23 mouse cellular contexts compared by ENCODE assay signal in genomic region chr14:13948345-13948744, GRCm38 (mm10). TPM values are rescaled to one million over a fixed set of nuclear protein-coding genes. Genes with fewer than 3 reads are reported as not detected.
DNase-seq lines count a peak whose midpoint lies in the region; ATAC-seq and TF ChIP-seq lines count a peak whose summit lies in the region.
"Had no signal": no experiment of that assay in that cellular context is flagged by ENCODE, and none has a peak within 500 bp of the region (broad histone marks: within the 10 kb centered on the region; RNA-seq: fewer than 3 reads in every experiment).

No protein-coding gene starts in this region.

- DNase-seq in forebrain, embryonic 11.5 days (ENCODE audit: low spot score): no peak
- DNase-seq in midbrain, embryonic 10.5 days (ENCODE audit: low spot score): no peak
- DNase-seq in brain, embryonic 14.5 days (ENCODE audit: low read depth): peak; percentile 23
- DNase-seq: adrenal gland, postnatal 10 days; B cell, adult 2 months; cerebellum, adult 11-12 months; cerebellum, adult 9-10 months; cerebellum, postnatal 25 days; gastrocnemius, postnatal 10 days; heart, adult 18-20 months; heart, postnatal 10 days; heart, postnatal 4 days had no signal

- ATAC-seq in forebrain, embryonic 13.5 days: peak; percentile 54; the same call in 1 of the 2 replicates
- ATAC-seq in forebrain, embryonic 11.5 days (replicated peaks; ENCODE audit: low FRiP score): no peak
- ATAC-seq in hindbrain, embryonic 13.5 days (ENCODE audit: low FRiP score): no peak
- ATAC-seq in hindbrain, embryonic 16.5 days: no peak
- 0 out of 2 replicates have a peak, but pooled peaks have one; percentile 18 for ATAC-seq in midbrain, embryonic 15.5 days (replicated peaks)
- ATAC-seq: CD4-positive, CD25-positive, alpha-beta regulatory T cell, adult 4 months; intestine, embryonic 15.5 days had no signal

- TF ChIP-seq CTCF in brain, embryonic 14.5 days (IDR thresholded peaks at IDR 0.05; ENCODE audit: borderline replicate concordance, extremely low read depth, insufficient read depth, insufficient read length): no peak

- 90% methylated on average over 7 of the region's 7 CpGs for WGBS in forebrain, embryonic 13.5 days
- 89% methylated on average over 7 of the region's 7 CpGs for WGBS in forebrain, embryonic 11.5 days
- 92% methylated on average over 7 of the region's 7 CpGs for WGBS in hindbrain, embryonic 13.5 days
- WGBS in hindbrain, embryonic 16.5 days: 92% methylated on average over 7 of the region's 7 CpGs
- 86% methylated on average over 7 of the region's 7 CpGs for WGBS in midbrain, embryonic 15.5 days
- WGBS in midbrain, embryonic 10.5 days: 94% methylated on average over 7 of the region's 7 CpGs

- H3K4me2 ChIP-seq in forebrain, embryonic 13.5 days: no peak overlapping the region
- H3K4me2 ChIP-seq in forebrain, embryonic 11.5 days (ENCODE audit: low read depth, low read length, severe bottlenecking): no peak overlapping the region
- H3K4me2 ChIP-seq in hindbrain, embryonic 13.5 days: no peak overlapping the region
- no peak overlapping the region for H3K4me2 ChIP-seq in hindbrain, embryonic 16.5 days (ENCODE audit: low read length)
- H3K4me2 ChIP-seq in midbrain, embryonic 15.5 days: no peak overlapping the region
- H3K4me2 ChIP-seq: embryonic facial prominence, embryonic 12.5 days; intestine, embryonic 15.5 days had no signal

- H3K27me3 ChIP-seq in forebrain, embryonic 13.5 days: no peaks in the 10 kb centered on the region
- no peaks in the 10 kb centered on the region for H3K27me3 ChIP-seq in forebrain, embryonic 11.5 days (ENCODE audit: control insufficient read depth, insufficient read depth, low read length)
- H3K27me3 ChIP-seq in hindbrain, embryonic 13.5 days: no peaks in the 10 kb centered on the region
- no peaks in the 10 kb centered on the region for H3K27me3 ChIP-seq in hindbrain, embryonic 16.5 days (replicated peaks; ENCODE audit: control insufficient read depth, insufficient read depth, low read length)
- no peaks in the 10 kb centered on the region for H3K27me3 ChIP-seq in midbrain, embryonic 15.5 days (replicated peaks)
- no peaks in the 10 kb centered on the region for H3K27me3 ChIP-seq in midbrain, embryonic 10.5 days (ENCODE audit: low read depth, poor library complexity, severe bottlenecking)
- H3K27me3 ChIP-seq: embryonic facial prominence, embryonic 12.5 days; intestine, embryonic 15.5 days had no signal

- no peak overlapping the region for H3K4me3 ChIP-seq in forebrain, embryonic 13.5 days
- H3K4me3 ChIP-seq in forebrain, embryonic 11.5 days (ENCODE audit: low read depth, low read length): no peak overlapping the region
- no peak overlapping the region for H3K4me3 ChIP-seq in hindbrain, embryonic 13.5 days
- H3K4me3 ChIP-seq in hindbrain, embryonic 16.5 days (ENCODE audit: low read length): no peak overlapping the region
- H3K4me3 ChIP-seq in midbrain, embryonic 15.5 days: no peak overlapping the region
- H3K4me3 ChIP-seq in midbrain, embryonic 10.5 days: no peak overlapping the region
- H3K4me3 ChIP-seq: embryonic facial prominence, embryonic 12.5 days; heart, embryonic 10.5 days; intestine, embryonic 15.5 days had no signal

- peaks cover 56% of the 10 kb centered on the region for H3K36me3 ChIP-seq in forebrain, embryonic 13.5 days (ENCODE audit: poor library complexity, severe bottlenecking)
- peaks cover 6% of the 10 kb centered on the region; the same call in 1 of the 2 replicates for H3K36me3 ChIP-seq in forebrain, embryonic 11.5 days (ENCODE audit: control insufficient read depth, insufficient read depth, low read length)
- H3K36me3 ChIP-seq in hindbrain, embryonic 13.5 days: peaks cover 56% of the 10 kb centered on the region
- peaks cover 22% of the 10 kb centered on the region for H3K36me3 ChIP-seq in hindbrain, embryonic 16.5 days (ENCODE audit: control insufficient read depth, insufficient read depth, low read length)
- peaks cover 33% of the 10 kb centered on the region for H3K36me3 ChIP-seq in midbrain, embryonic 15.5 days (replicated peaks)
- peaks cover 67% of the 10 kb centered on the region for H3K36me3 ChIP-seq in midbrain, embryonic 10.5 days

- no peaks in the 10 kb centered on the region for H3K9me3 ChIP-seq in forebrain, embryonic 13.5 days (replicated peaks)
- H3K9me3 ChIP-seq in forebrain, embryonic 11.5 days (ENCODE audit: control insufficient read depth, low read length): no peaks in the 10 kb centered on the region
- no peaks in the 10 kb centered on the region for H3K9me3 ChIP-seq in hindbrain, embryonic 13.5 days
- H3K9me3 ChIP-seq in hindbrain, embryonic 16.5 days (ENCODE audit: control insufficient read depth, low read length): no peaks in the 10 kb centered on the region
- H3K9me3 ChIP-seq in midbrain, embryonic 15.5 days: no peaks in the 10 kb centered on the region
- no peaks in the 10 kb centered on the region for H3K9me3 ChIP-seq in midbrain, embryonic 10.5 days (replicated peaks)
- H3K9me3 ChIP-seq: embryonic facial prominence, embryonic 12.5 days; G1E; heart, embryonic 10.5 days; intestine, embryonic 15.5 days had no signal

- H3K27ac ChIP-seq in forebrain, embryonic 13.5 days: no peak overlapping the region
- no peak overlapping the region for H3K27ac ChIP-seq in forebrain, embryonic 11.5 days (ENCODE audit: low read depth, low read length)
- H3K27ac ChIP-seq in hindbrain, embryonic 13.5 days: peak overlapping the region; percentile 58
- H3K27ac ChIP-seq in hindbrain, embryonic 16.5 days (ENCODE audit: low read depth, low read length): no peak overlapping the region
- H3K27ac ChIP-seq in midbrain, embryonic 15.5 days: no peak overlapping the region
- H3K27ac ChIP-seq in midbrain, embryonic 10.5 days (replicated peaks): no peak overlapping the region
- H3K27ac ChIP-seq: embryonic facial prominence, embryonic 12.5 days; heart, embryonic 10.5 days; intestine, embryonic 15.5 days had no signal

- no peak for TF ChIP-seq POLR2A in brain, embryonic 14.5 days (IDR thresholded peaks at IDR 0.05; ENCODE audit: borderline replicate concordance, extremely low read depth, insufficient read depth, insufficient read length, poor library complexity, severe bottlenecking)

- H3K4me1 ChIP-seq in forebrain, embryonic 13.5 days: no peaks in the 10 kb centered on the region
- H3K4me1 ChIP-seq in forebrain, embryonic 11.5 days (replicated peaks; ENCODE audit: control insufficient read depth, insufficient read depth, low read length): no peaks in the 10 kb centered on the region
- H3K4me1 ChIP-seq in hindbrain, embryonic 13.5 days (replicated peaks): no peaks in the 10 kb centered on the region
- H3K4me1 ChIP-seq in hindbrain, embryonic 16.5 days (ENCODE audit: control insufficient read depth, insufficient read depth, low read depth, low read length): no peaks in the 10 kb centered on the region
- no peaks in the 10 kb centered on the region for H3K4me1 ChIP-seq in midbrain, embryonic 15.5 days
- no peaks in the 10 kb centered on the region for H3K4me1 ChIP-seq in midbrain, embryonic 10.5 days
- H3K4me1 ChIP-seq: embryonic facial prominence, embryonic 12.5 days; heart, embryonic 10.5 days; intestine, embryonic 15.5 days had no signal

- H3K9ac ChIP-seq in forebrain, embryonic 13.5 days: no peak overlapping the region
- H3K9ac ChIP-seq in forebrain, embryonic 11.5 days (ENCODE audit: low read length): no peak overlapping the region
- H3K9ac ChIP-seq in hindbrain, embryonic 13.5 days: no peak overlapping the region
- H3K9ac ChIP-seq in hindbrain, embryonic 16.5 days (ENCODE audit: low read depth, low read length): no peak overlapping the region
- H3K9ac ChIP-seq in midbrain, embryonic 15.5 days: no peak overlapping the region
- H3K9ac ChIP-seq: embryonic facial prominence, embryonic 12.5 days; intestine, embryonic 15.5 days had no signal

RNA-seq across cellular contexts. Expression of gene Atxn7, which starts 12.9 kb away (rescaled TPM):
- polyA plus RNA-seq in forebrain, embryonic 13.5 days (2015; fragmentation: Nextera tagmentation; extraction: Ambion mirVana): 4.2 and 5.9 TPM in 2 replicates
- 9.3 and 10.4 TPM in 2 replicates for polyA plus RNA-seq in forebrain, embryonic 11.5 days (2014; fragmentation: Nextera tagmentation; extraction: Ambion mirVana)
- 3.1 and 4.2 TPM in 2 replicates for polyA plus RNA-seq in hindbrain, embryonic 13.5 days (2015; fragmentation: Nextera tagmentation; extraction: Ambion mirVana)
- 3.1 and 3.3 TPM in 2 replicates for polyA plus RNA-seq in hindbrain, embryonic 16.5 days (2015; fragmentation: Nextera tagmentation; extraction: Ambion mirVana)
- polyA plus RNA-seq in midbrain, embryonic 15.5 days (2015; fragmentation: Nextera tagmentation; extraction: Ambion mirVana): 4.1 and 5.0 TPM in 2 replicates
- polyA plus RNA-seq in midbrain, embryonic 10.5 days (2016; fragmentation: Nextera tagmentation; extraction: Ambion mirVana): 3.5 and 3.6 TPM in 2 replicates
- polyA plus RNA-seq in brain, embryonic 14.5 days (2012; rRNA removed): 19.5 and 22.1 TPM in 2 replicates

RNA-seq across cellular contexts. Expression of gene Thoc7, which starts 13.3 kb away (rescaled TPM):
- 220 and 233 TPM in 2 replicates for polyA plus RNA-seq in forebrain, embryonic 13.5 days (2015; fragmentation: Nextera tagmentation; extraction: Ambion mirVana)
- 241 and 261 TPM in 2 replicates for polyA plus RNA-seq in forebrain, embryonic 11.5 days (2014; fragmentation: Nextera tagmentation; extraction: Ambion mirVana)
- 204 and 211 TPM in 2 replicates for polyA plus RNA-seq in hindbrain, embryonic 13.5 days (2015; fragmentation: Nextera tagmentation; extraction: Ambion mirVana)
- 158 and 160 TPM in 2 replicates for polyA plus RNA-seq in hindbrain, embryonic 16.5 days (2015; fragmentation: Nextera tagmentation; extraction: Ambion mirVana)
- 158 and 166 TPM in 2 replicates for polyA plus RNA-seq in midbrain, embryonic 15.5 days (2015; fragmentation: Nextera tagmentation; extraction: Ambion mirVana)
- polyA plus RNA-seq in midbrain, embryonic 10.5 days (2016; fragmentation: Nextera tagmentation; extraction: Ambion mirVana): 231 and 235 TPM in 2 replicates
- 101 and 108 TPM in 2 replicates for polyA plus RNA-seq in brain, embryonic 14.5 days (2012; rRNA removed)

RNA-seq across cellular contexts. Expression of gene Gm281, which starts 34.1 kb away (rescaled TPM):
- 0.08 TPM in 1 of 2 replicates, not detected in the other for polyA plus RNA-seq in forebrain, embryonic 13.5 days (2015; fragmentation: Nextera tagmentation; extraction: Ambion mirVana)
- polyA plus RNA-seq in forebrain, embryonic 11.5 days (2014; fragmentation: Nextera tagmentation; extraction: Ambion mirVana): not detected in 2 replicates
- not detected in 2 replicates for polyA plus RNA-seq in hindbrain, embryonic 13.5 days (2015; fragmentation: Nextera tagmentation; extraction: Ambion mirVana)
- polyA plus RNA-seq in hindbrain, embryonic 16.5 days (2015; fragmentation: Nextera tagmentation; extraction: Ambion mirVana): 0.05 TPM in 1 of 2 replicates, not detected in the other
- polyA plus RNA-seq in midbrain, embryonic 15.5 days (2015; fragmentation: Nextera tagmentation; extraction: Ambion mirVana): not detected in 2 replicates
- not detected in 2 replicates for polyA plus RNA-seq in midbrain, embryonic 10.5 days (2016; fragmentation: Nextera tagmentation; extraction: Ambion mirVana)
- polyA plus RNA-seq in brain, embryonic 14.5 days (2012; rRNA removed): not detected in 2 replicates
- polyA plus RNA-seq: CD4-positive, CD25-positive, alpha-beta regulatory T cell, adult 4 months; cortical plate, adult 2 months; embryonic facial prominence, embryonic 12.5 days; G1E; heart, embryonic 14.5 days; intestine, embryonic 15.5 days had no signal

Comparison
In these comparisons a context has a peak if more than half of its experiments do, and no peak if none do; other contexts are left out.
1. ATAC-seq: peak in forebrain, embryonic 13.5 days (single experiment) and midbrain, embryonic 15.5 days (single experiment); none in forebrain, embryonic 11.5 days (single experiment), hindbrain, embryonic 13.5 days (single experiment) and hindbrain, embryonic 16.5 days (single experiment).